Comparison of ENCODE assay signal across 9 mouse cellular contexts in genomic region chr2:156307261-156307660, GRCm38 (mm10). TPM values are rescaled to one million over a fixed set of nuclear protein-coding genes. Genes with fewer than 3 reads are reported as not detected.
DNase-seq lines count a peak whose midpoint lies in the region; ATAC-seq and TF ChIP-seq lines count a peak whose summit lies in the region.
"Had no signal": no experiment of that assay in that cellular context is flagged by ENCODE, and none has a peak within 500 bp of the region (broad histone marks: within the 10 kb centered on the region; RNA-seq: fewer than 3 reads in every experiment).

No protein-coding gene starts in this region.

- peak; percentile 57 for DNase-seq in forebrain, embryonic 11.5 days (ENCODE audit: low spot score)
- DNase-seq in midbrain, postnatal 0 days (ENCODE audit: low spot score): peak; percentile 49
- DNase-seq in right cerebral cortex, postnatal 10 days (ENCODE audit: low spot score in 2 of 2): no peak

- H3K9me3 ChIP-seq in forebrain, embryonic 11.5 days (ENCODE audit: control insufficient read depth, low read length): no peaks in the 10 kb centered on the region
- H3K9me3 ChIP-seq in forebrain, embryonic 12.5 days: no peaks in the 10 kb centered on the region
- no peaks in the 10 kb centered on the region for H3K9me3 ChIP-seq in midbrain, postnatal 0 days (ENCODE audit: low read length)
- H3K9me3 ChIP-seq in midbrain, embryonic 16.5 days (replicated peaks; ENCODE audit: control insufficient read depth, low read length, poor library complexity, severe bottlenecking): no peaks in the 10 kb centered on the region
- H3K9me3 ChIP-seq in forebrain, embryonic 16.5 days (ENCODE audit: control insufficient read depth, low read length): no peaks in the 10 kb centered on the region
- H3K9me3 ChIP-seq: megakaryocyte, embryonic 14.5 days had no signal

- H3K4me1 ChIP-seq in forebrain, embryonic 11.5 days (replicated peaks; ENCODE audit: control insufficient read depth, insufficient read depth, low read length): no peaks in the 10 kb centered on the region; the same call in 1 of the 2 replicates
- peaks cover 6% of the 10 kb centered on the region; the same call in 1 of the 2 replicates for H3K4me1 ChIP-seq in forebrain, embryonic 12.5 days
- no peaks in the 10 kb centered on the region for H3K4me1 ChIP-seq in midbrain, postnatal 0 days (ENCODE audit: insufficient read depth, low read length)
- H3K4me1 ChIP-seq in midbrain, embryonic 16.5 days (ENCODE audit: control insufficient read depth, insufficient read depth, low read length): peaks cover 5% of the 10 kb centered on the region
- H3K4me1 ChIP-seq in cortical plate, adult 2 months (ENCODE audit: control insufficient read depth, insufficient read depth, low read length): peaks cover 2% of the 10 kb centered on the region; the same call in 1 of the 2 replicates
- H3K4me1 ChIP-seq in forebrain, embryonic 16.5 days (replicated peaks; ENCODE audit: control insufficient read depth, insufficient read depth, low read length): peaks cover 6% of the 10 kb centered on the region

- WGBS in forebrain, embryonic 11.5 days: 61% methylated on average over 5 of the region's 5 CpGs
- 70% methylated on average over 5 of the region's 5 CpGs for WGBS in forebrain, embryonic 12.5 days
- WGBS in midbrain, postnatal 0 days: 53% methylated on average over 5 of the region's 5 CpGs
- 52% methylated on average over 5 of the region's 5 CpGs for WGBS in midbrain, embryonic 16.5 days
- WGBS in forebrain, embryonic 16.5 days: 56% methylated on average over 5 of the region's 5 CpGs

- no peaks in the 10 kb centered on the region; the same call in 1 of the 2 replicates for H3K36me3 ChIP-seq in forebrain, embryonic 11.5 days (ENCODE audit: control insufficient read depth, insufficient read depth, low read length)
- H3K36me3 ChIP-seq in forebrain, embryonic 12.5 days (replicated peaks): peaks cover 48% of the 10 kb centered on the region
- H3K36me3 ChIP-seq in midbrain, postnatal 0 days (ENCODE audit: insufficient read depth, low read length): peaks cover 24% of the 10 kb centered on the region
- peaks cover 17% of the 10 kb centered on the region for H3K36me3 ChIP-seq in midbrain, embryonic 16.5 days (ENCODE audit: control insufficient read depth, insufficient read depth, low read length)
- H3K36me3 ChIP-seq in forebrain, embryonic 16.5 days (ENCODE audit: control insufficient read depth, insufficient read depth): 0 out of 2 replicates have a peak, but pooled peaks cover 2% of the 10 kb centered on the region

- no peak overlapping the region for H3K4me2 ChIP-seq in forebrain, embryonic 11.5 days (ENCODE audit: low read depth, low read length, severe bottlenecking)
- H3K4me2 ChIP-seq in forebrain, embryonic 12.5 days: no peak overlapping the region
- H3K4me2 ChIP-seq in midbrain, postnatal 0 days (ENCODE audit: low read depth, low read length, poor library complexity, severe bottlenecking): no peak overlapping the region
- no peak overlapping the region for H3K4me2 ChIP-seq in midbrain, embryonic 16.5 days (ENCODE audit: low read length)
- no peak overlapping the region for H3K4me2 ChIP-seq in forebrain, embryonic 16.5 days (ENCODE audit: low read length)

- no peak for TF ChIP-seq POLR2A in cortical plate, adult 2 months (IDR thresholded peaks at IDR 0.05; ENCODE audit: extremely low read depth, insufficient read depth, low read length)

- no peaks in the 10 kb centered on the region for H3K27me3 ChIP-seq in forebrain, embryonic 11.5 days (ENCODE audit: control insufficient read depth, insufficient read depth, low read length)
- no peaks in the 10 kb centered on the region for H3K27me3 ChIP-seq in forebrain, embryonic 12.5 days
- H3K27me3 ChIP-seq in midbrain, postnatal 0 days (ENCODE audit: insufficient read depth, low read length): no peaks in the 10 kb centered on the region
- no peaks in the 10 kb centered on the region for H3K27me3 ChIP-seq in midbrain, embryonic 16.5 days (ENCODE audit: control insufficient read depth, insufficient read depth, low read depth, low read length)
- no peaks in the 10 kb centered on the region for H3K27me3 ChIP-seq in forebrain, embryonic 16.5 days (replicated peaks; ENCODE audit: control insufficient read depth, insufficient read depth, low read length)
- H3K27me3 ChIP-seq: megakaryocyte, embryonic 14.5 days had no signal

- no peak for ATAC-seq in forebrain, embryonic 11.5 days (replicated peaks; ENCODE audit: low FRiP score)
- ATAC-seq in forebrain, embryonic 12.5 days (ENCODE audit: low FRiP score): no peak
- ATAC-seq in midbrain, postnatal 0 days (ENCODE audit: low FRiP score): no peak
- ATAC-seq in midbrain, embryonic 16.5 days: no peak
- peak; percentile 51 for ATAC-seq in megakaryocyte progenitor cell, adult 5-6 weeks (replicated peaks; ENCODE audit: poor library complexity)
- no peak for ATAC-seq in forebrain, embryonic 16.5 days

- no peak overlapping the region for H3K27ac ChIP-seq in forebrain, embryonic 11.5 days (ENCODE audit: low read depth, low read length)
- H3K27ac ChIP-seq in forebrain, embryonic 12.5 days: no peak overlapping the region
- 0 out of 2 replicates have a peak overlapping the region, but pooled peaks have one; percentile 0 for H3K27ac ChIP-seq in midbrain, postnatal 0 days (ENCODE audit: low read depth, low read length)
- no peak overlapping the region for H3K27ac ChIP-seq in midbrain, embryonic 16.5 days (ENCODE audit: low read length)
- H3K27ac ChIP-seq in cortical plate, adult 2 months (ENCODE audit: insufficient read depth, low read length): no peak overlapping the region
- no peak overlapping the region for H3K27ac ChIP-seq in forebrain, embryonic 16.5 days (ENCODE audit: low read length)

- no peak overlapping the region for H3K9ac ChIP-seq in forebrain, embryonic 11.5 days (ENCODE audit: low read length)
- H3K9ac ChIP-seq in forebrain, embryonic 12.5 days: no peak overlapping the region
- no peak overlapping the region for H3K9ac ChIP-seq in midbrain, postnatal 0 days (replicated peaks; ENCODE audit: low read length, poor library complexity, severe bottlenecking)
- H3K9ac ChIP-seq in midbrain, embryonic 16.5 days (ENCODE audit: low read depth, low read length): no peak overlapping the region
- H3K9ac ChIP-seq in forebrain, embryonic 16.5 days (replicated peaks; ENCODE audit: low read depth, low read length): no peak overlapping the region

- peak; percentile 65 for TF ChIP-seq CTCF in midbrain, postnatal 0 days (IDR thresholded peaks at IDR 0.05)
- peak; percentile 44 for TF ChIP-seq CTCF in cortical plate, adult 2 months (IDR thresholded peaks at IDR 0.05; ENCODE audit: extremely low read depth, insufficient read depth, low read length)

- no peak overlapping the region for H3K4me3 ChIP-seq in forebrain, embryonic 11.5 days (ENCODE audit: low read depth, low read length)
- H3K4me3 ChIP-seq in forebrain, embryonic 12.5 days (replicated peaks): no peak overlapping the region
- H3K4me3 ChIP-seq in midbrain, postnatal 0 days (ENCODE audit: low read depth, low read length): no peak overlapping the region
- no peak overlapping the region for H3K4me3 ChIP-seq in midbrain, embryonic 16.5 days (ENCODE audit: low read depth, low read length)
- H3K4me3 ChIP-seq in cortical plate, adult 2 months (ENCODE audit: insufficient read depth, low read length): no peak overlapping the region
- no peak overlapping the region for H3K4me3 ChIP-seq in forebrain, embryonic 16.5 days (replicated peaks; ENCODE audit: low read length)
- H3K4me3 ChIP-seq: megakaryocyte, embryonic 14.5 days had no signal

RNA-seq across cellular contexts. Expression of gene Cnbd2, which starts 4.8 kb away (rescaled TPM):
- polyA plus RNA-seq in forebrain, embryonic 11.5 days (2014; fragmentation: Nextera tagmentation; extraction: Ambion mirVana): 3.6 and 4.5 TPM in 2 replicates
- polyA plus RNA-seq in forebrain, embryonic 12.5 days (2016; fragmentation: Nextera tagmentation; extraction: Ambion mirVana): 5.0 and 5.2 TPM in 2 replicates
- total RNA-seq in midbrain, postnatal 0 days (2014; rRNA removed): 3.2 and 3.3 TPM in 2 replicates
- polyA plus RNA-seq in midbrain, postnatal 0 days (2015; fragmentation: Nextera tagmentation; extraction: Ambion mirVana): 8.9 and 10.0 TPM in 2 replicates
- polyA plus RNA-seq in midbrain, embryonic 16.5 days (2015; fragmentation: Nextera tagmentation; extraction: Ambion mirVana): 5.9 and 7.0 TPM in 2 replicates
- polyA plus RNA-seq in cortical plate, adult 2 months (2012; rRNA removed): 6.0 and 8.9 TPM in 2 replicates
- 2.7 TPM in 2 replicates for total RNA-seq in megakaryocyte progenitor cell, adult 5-6 weeks (2015)
- total RNA-seq in megakaryocyte progenitor cell, adult 5-6 weeks (2017): 3.6 and 4.9 TPM in 2 replicates
- 5.0 and 6.9 TPM in 2 replicates for polyA plus RNA-seq in forebrain, embryonic 16.5 days (2015; fragmentation: Nextera tagmentation; extraction: Ambion mirVana)

RNA-seq across cellular contexts. Expression of gene Scand1, which starts 5.2 kb away (rescaled TPM):
- 78.0 and 84.0 TPM in 2 replicates for polyA plus RNA-seq in forebrain, embryonic 11.5 days (2014; fragmentation: Nextera tagmentation; extraction: Ambion mirVana)
- 101 and 104 TPM in 2 replicates for polyA plus RNA-seq in forebrain, embryonic 12.5 days (2016; fragmentation: Nextera tagmentation; extraction: Ambion mirVana)
- total RNA-seq in midbrain, postnatal 0 days (2014; rRNA removed): 268 and 307 TPM in 2 replicates
- polyA plus RNA-seq in midbrain, postnatal 0 days (2015; fragmentation: Nextera tagmentation; extraction: Ambion mirVana): 132 and 145 TPM in 2 replicates
- 79.3 and 82.1 TPM in 2 replicates for polyA plus RNA-seq in midbrain, embryonic 16.5 days (2015; fragmentation: Nextera tagmentation; extraction: Ambion mirVana)
- 75.3 and 75.4 TPM in 2 replicates for polyA plus RNA-seq in cortical plate, adult 2 months (2012; rRNA removed)
- 1.8 and 4.2 TPM in 2 replicates for total RNA-seq in megakaryocyte progenitor cell, adult 5-6 weeks (2015)
- total RNA-seq in megakaryocyte progenitor cell, adult 5-6 weeks (2017): 5.6 and 17.2 TPM in 2 replicates
- polyA plus RNA-seq in forebrain, embryonic 16.5 days (2015; fragmentation: Nextera tagmentation; extraction: Ambion mirVana): 60.6 and 64.9 TPM in 2 replicates

Comparison
In these comparisons a context has a peak if more than half of its experiments do, and no peak if none do; other contexts are left out.
1. DNase-seq: peak in forebrain, embryonic 11.5 days (single experiment) and midbrain, postnatal 0 days (single experiment); none in right cerebral cortex, postnatal 10 days (0 of 2).